Mouse (Mus musculus): ENCODE measurements around the gene Aanat. TPM values are rescaled to one million over a fixed set of nuclear protein-coding genes. Genes with fewer than 3 reads are reported as not detected.

The Aanat gene
- total and polyA plus RNA-seq, 3 experiments = not detected

DNA sequence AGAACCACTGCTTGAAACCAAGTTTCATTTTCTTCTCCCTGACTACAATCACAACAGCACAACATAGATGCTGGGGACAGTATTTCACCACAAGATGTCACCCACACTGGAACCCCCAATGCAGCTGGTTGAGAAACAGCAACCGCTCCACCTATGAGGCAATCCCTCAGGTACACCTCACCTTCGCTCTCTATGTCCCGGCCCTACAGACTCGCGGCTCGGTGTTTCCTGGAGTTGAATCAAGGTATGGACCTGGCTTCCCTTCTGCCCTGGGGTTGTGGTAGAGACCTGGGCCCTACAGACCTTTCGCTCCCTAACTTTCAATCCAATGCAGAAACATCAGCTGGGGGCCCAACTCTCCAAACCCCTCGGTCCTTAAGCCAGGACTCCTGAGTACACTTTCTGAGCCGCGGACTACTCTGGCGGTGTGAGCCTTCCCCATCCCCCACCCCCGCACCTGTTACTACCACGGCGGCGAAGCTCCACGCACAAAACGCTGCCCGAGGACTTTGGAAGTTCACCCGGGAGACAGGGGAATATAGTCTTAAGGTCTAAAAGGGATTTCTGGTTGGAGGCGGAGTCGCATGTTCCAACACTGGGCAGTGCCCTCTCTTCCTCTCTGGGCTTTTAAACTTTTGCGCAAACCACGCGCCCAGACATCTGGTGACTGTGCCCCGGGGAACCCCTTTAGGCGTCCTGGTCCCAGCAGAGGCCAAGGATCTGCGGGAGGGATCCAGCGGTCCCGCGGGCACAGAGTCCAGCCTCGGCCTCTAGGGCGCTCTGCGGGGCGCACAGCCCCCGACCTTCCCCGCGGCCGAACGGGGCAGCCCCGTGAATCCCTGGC lies 37.3 kb downstream of the Aanat start:
- Histone ChIP-seq H3K9me3 (replicated peaks) (no peaks in the 10 kb centered on the region), H3K4me3 (ENCODE audit: low read depth, low read length) (peak overlapping the region; percentile 75), H3K27me3 (ENCODE audit: insufficient read depth, low read length) (peaks cover 42% of the 10 kb centered on the region), H3K36me3 (replicated peaks) (no peaks in the 10 kb centered on the region), H3K4me1 (ENCODE audit: insufficient read depth, low read depth, low read length) (peaks cover 73% of the 10 kb centered on the region)
- DNase-seq (ENCODE audit: low spot score) (no peak), ATAC-seq (ENCODE audit: extremely low read depth, insufficient number of reproducible peaks, low FRiP score, poor library complexity, severe bottlenecking) (no peak)
- TF ChIP-seq GATA2 (IDR thresholded peaks at IDR 0.05; ENCODE audit: borderline replicate concordance, low read depth, low read length) (no peak), POLR2AphosphoS5 (IDR thresholded peaks at IDR 0.05; ENCODE audit: insufficient replicate concordance, low read depth, low read length) (no peak), CTCF (IDR thresholded peaks at IDR 0.05; ENCODE audit: low read depth, low read length) (no peak), GATA1 (IDR thresholded peaks at IDR 0.05; ENCODE audit: borderline replicate concordance, low read length) (no peak), TAL1 (conservative IDR thresholded peaks at IDR 0.05; ENCODE audit: low read depth, low read length) (no peak)

DNA sequence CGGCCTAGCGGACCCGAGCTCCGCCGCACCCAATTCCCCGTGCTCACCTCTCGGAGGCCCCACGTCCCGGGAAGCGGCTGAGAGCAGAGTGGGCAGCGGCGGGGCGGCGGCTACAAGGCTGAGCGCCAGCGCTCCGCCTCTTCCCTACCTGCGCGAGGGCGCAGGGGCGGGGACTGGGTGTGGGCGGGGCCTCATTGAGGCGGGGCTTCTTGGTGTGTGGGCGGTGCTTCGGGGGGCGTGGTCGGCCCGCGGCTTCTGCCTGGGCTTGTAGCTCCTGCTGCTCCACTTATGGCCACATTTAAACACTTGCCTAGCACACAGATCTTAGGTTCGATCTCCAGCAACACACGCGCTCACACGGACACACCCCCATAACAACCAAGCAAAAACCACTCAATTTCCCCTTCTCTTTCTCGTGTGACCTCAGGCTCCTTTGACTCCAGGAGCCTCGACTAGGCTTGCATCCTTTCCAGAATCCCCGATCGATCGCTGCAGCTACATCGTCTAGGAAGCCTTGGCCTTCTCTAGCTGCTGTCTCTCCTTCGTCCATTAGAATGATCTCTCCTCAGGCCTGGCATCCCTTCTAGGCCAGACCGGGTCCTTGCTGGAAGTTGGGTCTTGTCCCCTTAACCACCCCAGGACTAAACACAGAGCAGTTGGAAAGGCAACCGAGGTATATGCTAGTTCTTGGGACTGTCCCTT lies 38.0 kb downstream of the Aanat start:
- Histone ChIP-seq H3K36me3 (replicated peaks) (no peaks in the 10 kb centered on the region), H3K9me3 (replicated peaks) (no peaks in the 10 kb centered on the region), H3K4me1 (ENCODE audit: insufficient read depth, low read depth, low read length) (peaks cover 72% of the 10 kb centered on the region), H3K27me3 (ENCODE audit: insufficient read depth, low read length) (peaks cover 36% of the 10 kb centered on the region), H3K4me3 (ENCODE audit: low read depth, low read length) (peak overlapping the region; percentile 75)
- DNase-seq (ENCODE audit: low spot score) = peak; percentile 83
- TF ChIP-seq GATA2 (IDR thresholded peaks at IDR 0.05; ENCODE audit: borderline replicate concordance, low read depth, low read length) (no peak), TAL1 (conservative IDR thresholded peaks at IDR 0.05; ENCODE audit: low read depth, low read length) (no peak), CTCF (IDR thresholded peaks at IDR 0.05; ENCODE audit: low read depth, low read length) (no peak), POLR2AphosphoS5 (IDR thresholded peaks at IDR 0.05; ENCODE audit: insufficient replicate concordance, low read depth, low read length) (no peak)
- peak; percentile 72 for ATAC-seq (ENCODE audit: extremely low read depth, insufficient number of reproducible peaks, low FRiP score, poor library complexity, severe bottlenecking)

DNA sequence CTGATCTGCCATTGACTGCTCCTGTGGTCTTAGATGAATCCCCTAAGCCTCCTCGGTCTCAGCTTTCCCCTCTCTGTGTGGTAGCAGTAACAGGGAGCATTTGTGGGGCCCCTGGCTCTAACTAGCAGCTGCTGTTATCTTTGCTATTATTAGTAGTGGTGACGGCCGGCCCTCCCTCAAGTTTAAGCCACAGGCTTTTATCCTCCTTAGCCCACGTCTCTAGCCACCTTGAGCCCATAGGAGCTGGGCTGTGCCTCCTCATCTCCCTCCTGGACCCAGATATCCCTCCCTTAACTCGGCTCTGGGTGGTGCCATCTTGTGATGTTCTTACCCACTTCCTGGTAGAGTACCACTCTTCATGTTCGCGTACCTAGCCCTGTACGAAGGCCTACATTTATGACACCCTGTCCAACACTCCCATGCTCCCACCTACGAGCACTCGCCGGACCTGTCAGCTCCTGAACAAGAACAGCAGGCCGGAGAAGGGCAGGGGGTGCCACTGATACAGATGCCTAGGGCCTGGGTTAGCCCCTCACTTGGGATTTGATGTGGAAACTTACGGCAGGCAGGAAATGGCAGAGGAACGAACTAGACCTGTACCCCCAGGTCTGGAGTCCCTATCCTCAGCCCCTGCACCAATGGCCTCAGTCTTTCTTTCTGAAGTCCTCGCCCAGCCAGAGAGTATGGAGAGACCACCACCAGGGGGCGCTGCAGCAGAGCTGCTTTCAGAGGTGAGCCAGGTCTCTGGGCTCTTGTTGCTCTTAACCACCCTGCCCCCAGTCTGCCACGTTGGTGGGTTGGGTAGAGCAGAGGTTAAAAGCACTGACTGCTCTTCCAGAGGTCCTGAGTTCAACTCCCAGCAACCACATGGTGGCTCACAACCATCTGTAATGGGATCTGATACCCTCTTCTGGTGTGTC lies 39.1 kb downstream of the Aanat start:
- Histone ChIP-seq H3K4me3 (ENCODE audit: low read depth, low read length) (no peak overlapping the region), H3K36me3 (replicated peaks) (no peaks in the 10 kb centered on the region), H3K4me1 (ENCODE audit: insufficient read depth, low read depth, low read length) (peaks cover 63% of the 10 kb centered on the region), H3K27me3 (ENCODE audit: insufficient read depth, low read length) (peaks cover 38% of the 10 kb centered on the region), H3K9me3 (replicated peaks) (no peaks in the 10 kb centered on the region)
- DNase-seq (ENCODE audit: low spot score) (no peak), ATAC-seq (ENCODE audit: extremely low read depth, insufficient number of reproducible peaks, low FRiP score, poor library complexity, severe bottlenecking) (no peak)
- TF ChIP-seq POLR2AphosphoS5 (IDR thresholded peaks at IDR 0.05; ENCODE audit: insufficient replicate concordance, low read depth, low read length) (no peak), CTCF (IDR thresholded peaks at IDR 0.05; ENCODE audit: low read depth, low read length) (peak; percentile 53)

DNA sequence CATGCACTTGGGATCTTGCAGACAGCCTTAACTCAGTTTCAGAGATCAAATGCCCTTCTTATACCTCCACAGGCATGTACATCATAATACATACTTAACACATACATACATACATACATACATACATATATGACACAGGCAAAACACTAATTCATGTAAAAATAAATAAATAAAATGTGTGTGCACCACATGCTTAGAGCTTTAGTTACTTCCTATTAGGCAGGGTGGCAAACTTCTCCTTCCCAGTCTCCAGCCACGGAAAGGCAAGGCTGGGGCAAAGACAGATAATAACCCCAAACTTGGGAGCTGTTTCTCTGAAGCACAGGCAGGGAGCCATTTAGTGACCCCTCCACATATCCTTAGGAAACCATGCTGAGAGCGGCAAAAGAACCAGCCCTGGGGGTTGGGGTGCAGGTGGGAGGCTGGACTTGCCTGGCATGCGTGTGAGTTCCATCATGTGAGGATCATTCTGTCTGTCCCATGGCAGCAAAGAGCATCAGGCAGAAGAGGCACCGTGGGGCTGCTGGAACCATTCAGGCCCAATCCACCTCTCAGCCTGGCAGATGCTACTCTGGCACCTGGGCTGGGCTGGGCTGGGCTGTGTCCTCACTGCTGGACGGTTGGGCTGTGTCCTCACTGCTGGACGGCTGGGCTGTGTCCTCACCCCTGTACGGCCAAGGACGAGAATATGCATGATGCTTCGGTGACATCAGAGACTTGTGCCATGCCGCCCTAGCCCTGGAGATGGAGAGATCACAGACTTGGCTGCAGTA lies 40.3 kb downstream of the Aanat start, which contains the start of gene Rhbdf2:
Gene Rhbdf2, minus strand, starts transcription at position 721 of the 773 bp plus-strand sequence.
- H3K4me1 ChIP-seq (ENCODE audit: insufficient read depth, low read depth, low read length) = peaks cover 52% of the 10 kb centered on the region
- H3K36me3 ChIP-seq (replicated peaks) = no peaks in the 10 kb centered on the region
- no peaks in the 10 kb centered on the region for H3K9me3 ChIP-seq (replicated peaks)
- no peak for ATAC-seq (ENCODE audit: extremely low read depth, insufficient number of reproducible peaks, low FRiP score, poor library complexity, severe bottlenecking)
- TF ChIP-seq TAL1 (conservative IDR thresholded peaks at IDR 0.05; ENCODE audit: low read depth, low read length) (no peak), POLR2AphosphoS5 (IDR thresholded peaks at IDR 0.05; ENCODE audit: insufficient replicate concordance, low read depth, low read length) (no peak), GATA2 (IDR thresholded peaks at IDR 0.05; ENCODE audit: borderline replicate concordance, low read depth, low read length) (no peak), GATA1 (IDR thresholded peaks at IDR 0.05; ENCODE audit: borderline replicate concordance, low read length) (no peak), CTCF (IDR thresholded peaks at IDR 0.05; ENCODE audit: low read depth, low read length) (no peak)
- peaks cover 34% of the 10 kb centered on the region for H3K27me3 ChIP-seq (ENCODE audit: insufficient read depth, low read length)
- H3K4me3 ChIP-seq (ENCODE audit: low read depth, low read length) = no peak within 1 kb of the TSS
- no peak for DNase-seq (ENCODE audit: low spot score)

DNA sequence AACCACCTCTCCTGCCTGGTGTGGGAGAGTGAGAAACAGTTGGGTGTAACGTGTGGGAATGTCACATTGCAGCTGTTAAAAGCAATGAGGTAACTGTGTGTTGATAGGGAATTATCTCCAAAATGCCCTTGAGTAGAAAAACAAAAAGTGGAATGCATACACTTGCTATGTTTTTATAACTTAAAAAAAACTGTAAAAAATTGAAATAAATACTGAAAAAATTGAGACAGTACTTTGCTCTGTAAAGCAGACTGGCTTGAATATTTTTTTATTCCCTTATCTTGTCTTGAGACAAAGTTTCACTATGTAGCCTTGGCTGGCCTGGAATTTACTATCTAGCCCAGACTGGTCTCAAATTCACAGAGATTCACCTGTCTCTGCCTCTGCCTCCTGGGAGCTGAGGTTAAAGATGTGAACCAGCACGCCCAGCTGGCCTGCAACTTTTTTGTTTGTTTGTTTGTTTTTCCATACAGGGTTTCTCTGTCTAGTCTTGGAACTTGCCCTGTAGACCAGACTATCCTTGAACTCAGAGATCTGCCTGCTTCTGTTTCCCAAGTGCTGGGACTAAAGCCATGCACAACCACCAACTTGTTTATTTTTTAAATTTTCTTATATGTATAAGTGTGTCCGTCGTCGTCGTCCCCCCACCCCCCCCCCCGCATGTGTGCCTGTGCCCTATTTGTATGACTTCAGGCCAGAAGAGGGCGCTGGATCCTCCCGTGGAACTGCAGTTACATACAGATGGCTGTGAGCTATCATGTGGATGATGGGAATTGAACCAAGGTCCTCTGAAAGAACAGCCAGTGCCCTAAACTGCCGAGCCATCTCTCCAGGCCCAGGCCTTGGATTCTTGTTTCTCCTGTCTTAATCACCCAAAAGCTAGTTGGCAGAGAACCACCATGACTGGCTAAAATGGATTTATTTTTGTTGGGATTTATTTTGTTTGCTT lies 41.1 kb downstream of the Aanat start:
- DNase-seq (ENCODE audit: low spot score) (no peak), ATAC-seq (ENCODE audit: extremely low read depth, insufficient number of reproducible peaks, low FRiP score, poor library complexity, severe bottlenecking) (no peak)
- Histone ChIP-seq H3K9me3 (replicated peaks) (no peaks in the 10 kb centered on the region), H3K36me3 (replicated peaks) (no peaks in the 10 kb centered on the region), H3K4me1 (ENCODE audit: insufficient read depth, low read depth, low read length) (peaks cover 47% of the 10 kb centered on the region), H3K27me3 (ENCODE audit: insufficient read depth, low read length) (peaks cover 30% of the 10 kb centered on the region), H3K4me3 (ENCODE audit: low read depth, low read length) (no peak overlapping the region)
- TF ChIP-seq TAL1 (conservative IDR thresholded peaks at IDR 0.05; ENCODE audit: low read depth, low read length) (no peak), POLR2AphosphoS5 (IDR thresholded peaks at IDR 0.05; ENCODE audit: insufficient replicate concordance, low read depth, low read length) (no peak), GATA1 (IDR thresholded peaks at IDR 0.05; ENCODE audit: borderline replicate concordance, low read length) (no peak), CTCF (IDR thresholded peaks at IDR 0.05; ENCODE audit: low read depth, low read length) (no peak), GATA2 (IDR thresholded peaks at IDR 0.05; ENCODE audit: borderline replicate concordance, low read depth, low read length) (no peak)

All from G1E (cell line).